Mouse (Mus musculus): ENCODE measurements at regions not wholly inside any gene's neighbourhood (a gene's known extent, or its start where the extent isn't known, plus 50 kb on each side); places are given as distances from the start of the nearest gene placed in this dataset.

DNA sequence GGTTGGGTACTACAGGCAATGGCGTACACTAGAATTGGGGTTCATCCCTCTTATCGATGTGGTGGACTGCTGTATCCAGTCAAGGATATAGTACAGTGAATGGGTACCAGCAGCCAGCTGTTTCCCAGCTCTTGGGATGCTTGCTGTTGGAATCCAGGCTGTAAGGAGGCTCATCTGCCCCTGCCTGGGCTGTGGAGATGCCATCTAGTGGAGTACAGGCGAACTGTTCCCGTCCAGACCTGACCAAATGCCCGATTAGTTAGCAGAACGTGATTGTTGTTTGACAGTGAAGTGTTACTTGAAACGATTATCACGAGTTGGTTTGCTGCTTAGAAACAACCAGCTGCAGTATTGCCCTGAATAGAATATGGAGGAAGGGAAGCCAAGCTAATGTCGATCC, 205.0 kb upstream of the Gadl1 start:
- Histone ChIP-seq H3K4me1 (replicated peaks; ENCODE audit: insufficient read depth, low read length) (no peaks in the 10 kb centered on the region), H3K27me3 (ENCODE audit: insufficient read depth, low read length) (no peaks in the 10 kb centered on the region), H3K4me3 (replicated peaks; ENCODE audit: low read depth, low read length) (no peak overlapping the region), H3K9ac (ENCODE audit: low read depth, low read length) (no peak overlapping the region), H3K9me3 (replicated peaks; ENCODE audit: low read length) (no peaks in the 10 kb centered on the region), H3K36me3 (ENCODE audit: insufficient read depth, low read length) (no peaks in the 10 kb centered on the region), H3K27ac (no peak overlapping the region), H3K4me2 (ENCODE audit: low read length) (no peak overlapping the region)
- TF ChIP-seq CTCF (IDR thresholded peaks at IDR 0.05; ENCODE audit: low read depth), result peak; percentile 91
- no peak for ATAC-seq (replicated peaks; ENCODE audit: low FRiP score, low read depth)
- peak; percentile 83 for DNase-seq (ENCODE audit: low spot score)
- 31% methylated on average over 9 of the region's 9 CpGs for WGBS

DNA sequence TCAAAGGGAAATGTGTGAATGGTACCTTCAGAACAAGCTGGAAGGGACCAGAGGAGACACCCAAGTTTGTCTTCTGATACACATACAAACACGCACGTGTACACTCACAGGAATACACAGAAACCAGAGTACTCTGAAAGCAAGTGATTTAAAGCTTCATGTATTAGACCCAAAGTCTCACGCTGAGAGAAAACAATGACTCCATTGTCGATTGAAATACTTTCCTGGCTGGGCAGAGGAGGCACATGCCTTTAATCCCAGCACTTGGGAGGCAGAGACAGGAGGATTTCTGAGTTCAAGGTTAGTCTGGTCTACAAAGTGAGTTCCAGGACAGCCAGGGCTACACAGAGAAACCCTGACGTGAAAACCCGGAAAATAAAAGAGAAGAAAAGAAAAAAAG, 203.5 kb upstream of the Gadl1 start:
- H3K4me1 ChIP-seq (replicated peaks; ENCODE audit: insufficient read depth, low read length), result no peaks in the 10 kb centered on the region
- H3K36me3 ChIP-seq (ENCODE audit: insufficient read depth, low read length), result no peaks in the 10 kb centered on the region
- H3K4me2 ChIP-seq (ENCODE audit: low read length), result no peak overlapping the region
- no peak overlapping the region for H3K4me3 ChIP-seq (replicated peaks; ENCODE audit: low read depth, low read length)
- H3K9ac ChIP-seq (ENCODE audit: low read depth, low read length), result no peak overlapping the region
- TF ChIP-seq CTCF (IDR thresholded peaks at IDR 0.05; ENCODE audit: low read depth), result no peak
- DNase-seq (ENCODE audit: low spot score) (no peak), ATAC-seq (replicated peaks; ENCODE audit: low FRiP score, low read depth) (no peak)
- WGBS, result 83% methylated on average over 6 of the region's 6 CpGs
- no peaks in the 10 kb centered on the region for H3K9me3 ChIP-seq (replicated peaks; ENCODE audit: low read length)
- H3K27ac ChIP-seq, result no peak overlapping the region
- H3K27me3 ChIP-seq (ENCODE audit: insufficient read depth, low read length), result no peaks in the 10 kb centered on the region

DNA sequence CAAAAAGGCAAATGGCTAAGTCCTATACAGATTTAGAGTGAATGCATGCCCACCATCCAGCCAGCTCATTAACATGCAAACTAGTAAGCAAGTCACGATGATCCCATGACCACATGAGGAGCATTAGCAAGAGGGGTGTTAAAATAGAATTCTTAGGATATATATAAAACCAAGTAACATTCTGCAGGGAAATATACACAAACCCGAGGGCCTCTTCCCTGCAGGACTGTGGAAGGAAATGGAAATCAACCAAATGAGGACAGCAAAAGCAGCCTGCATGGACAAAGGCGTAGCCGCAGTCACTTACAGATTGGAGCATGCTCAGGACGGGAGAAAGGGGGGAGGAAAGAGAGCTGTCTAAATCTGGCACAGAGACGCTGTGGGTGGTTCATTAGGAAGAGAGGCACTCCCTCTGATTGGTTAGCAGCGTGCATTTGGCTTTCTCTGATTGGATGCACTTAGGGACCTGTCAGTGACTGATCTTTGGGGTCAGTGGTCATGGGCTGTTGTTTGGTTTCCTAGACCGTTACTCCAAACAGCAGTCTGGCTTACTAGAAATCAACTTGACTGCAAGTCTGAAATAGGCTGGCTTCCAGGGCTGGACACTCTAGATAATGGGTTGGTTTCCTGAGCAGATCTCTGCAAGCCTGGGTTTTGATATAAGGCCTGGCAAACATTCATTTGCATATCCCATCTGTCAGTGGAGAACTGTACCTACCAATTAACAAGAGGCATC, 200.9 kb upstream of the Gadl1 start:
- TF ChIP-seq CTCF (IDR thresholded peaks at IDR 0.05; ENCODE audit: low read depth), result no peak
- H3K9ac ChIP-seq (ENCODE audit: low read depth, low read length), result no peak overlapping the region
- no peak overlapping the region for H3K27ac ChIP-seq
- peak; percentile 92 for DNase-seq (ENCODE audit: low spot score)
- H3K36me3 ChIP-seq (ENCODE audit: insufficient read depth, low read length), result no peaks in the 10 kb centered on the region
- peak; percentile 61; the same call in 1 of the 2 replicates for ATAC-seq (replicated peaks; ENCODE audit: low FRiP score, low read depth)
- no peak overlapping the region for H3K4me2 ChIP-seq (ENCODE audit: low read length)
- H3K9me3 ChIP-seq (replicated peaks; ENCODE audit: low read length), result no peaks in the 10 kb centered on the region
- WGBS, result 22% methylated on average over 8 of the region's 8 CpGs
- H3K27me3 ChIP-seq (ENCODE audit: insufficient read depth, low read length), result no peaks in the 10 kb centered on the region
- H3K4me3 ChIP-seq (replicated peaks; ENCODE audit: low read depth, low read length), result no peak overlapping the region
- no peaks in the 10 kb centered on the region for H3K4me1 ChIP-seq (replicated peaks; ENCODE audit: insufficient read depth, low read length)

DNA sequence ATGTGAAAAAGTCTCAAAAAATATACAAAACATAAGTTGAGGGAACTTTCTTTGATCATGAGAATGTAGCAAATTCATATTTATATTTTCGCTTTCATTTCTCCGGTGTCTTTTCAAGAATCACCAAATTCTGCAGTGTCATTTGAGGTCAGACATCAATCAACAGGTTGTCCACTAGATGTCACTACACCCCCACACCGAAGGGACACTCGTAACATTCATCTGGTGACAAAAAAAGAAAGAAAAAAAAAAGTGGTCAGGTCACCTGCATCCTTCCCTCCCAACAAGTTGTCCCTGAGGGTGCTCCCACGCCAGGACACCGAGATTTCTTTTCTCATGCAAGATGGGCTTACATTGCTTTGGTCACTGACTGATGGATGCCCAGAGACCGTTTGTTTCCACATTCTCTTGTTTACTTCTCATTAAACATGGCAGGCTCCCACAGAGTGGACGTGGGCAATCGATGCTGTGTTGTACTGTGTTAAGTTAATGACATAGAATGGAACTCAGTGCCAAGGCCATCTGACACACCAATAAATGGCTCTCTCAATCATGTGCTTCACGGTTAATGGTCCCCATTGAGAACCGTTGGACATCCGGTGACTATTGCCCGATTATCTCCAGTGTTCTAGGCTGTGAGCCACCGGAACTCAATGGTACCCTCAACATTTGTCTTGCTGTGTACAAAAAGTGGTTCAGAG, 199.1 kb upstream of the Gadl1 start:
- H3K9ac ChIP-seq (ENCODE audit: low read depth, low read length), result no peak overlapping the region
- no peaks in the 10 kb centered on the region for H3K4me1 ChIP-seq (replicated peaks; ENCODE audit: insufficient read depth, low read length)
- no peaks in the 10 kb centered on the region for H3K36me3 ChIP-seq (ENCODE audit: insufficient read depth, low read length)
- peak; percentile 35 for DNase-seq (ENCODE audit: low spot score)
- no peak for ATAC-seq (replicated peaks; ENCODE audit: low FRiP score, low read depth)
- no peak overlapping the region for H3K4me3 ChIP-seq (replicated peaks; ENCODE audit: low read depth, low read length)
- no peak overlapping the region for H3K27ac ChIP-seq
- TF ChIP-seq CTCF (IDR thresholded peaks at IDR 0.05; ENCODE audit: low read depth), result peak; percentile 90
- whole genome bisulfite sequencing, result 81% methylated on average over 14 of the region's 14 CpGs
- no peaks in the 10 kb centered on the region for H3K27me3 ChIP-seq (ENCODE audit: insufficient read depth, low read length)
- H3K9me3 ChIP-seq (replicated peaks; ENCODE audit: low read length), result no peaks in the 10 kb centered on the region
- no peak overlapping the region for H3K4me2 ChIP-seq (ENCODE audit: low read length)

DNA sequence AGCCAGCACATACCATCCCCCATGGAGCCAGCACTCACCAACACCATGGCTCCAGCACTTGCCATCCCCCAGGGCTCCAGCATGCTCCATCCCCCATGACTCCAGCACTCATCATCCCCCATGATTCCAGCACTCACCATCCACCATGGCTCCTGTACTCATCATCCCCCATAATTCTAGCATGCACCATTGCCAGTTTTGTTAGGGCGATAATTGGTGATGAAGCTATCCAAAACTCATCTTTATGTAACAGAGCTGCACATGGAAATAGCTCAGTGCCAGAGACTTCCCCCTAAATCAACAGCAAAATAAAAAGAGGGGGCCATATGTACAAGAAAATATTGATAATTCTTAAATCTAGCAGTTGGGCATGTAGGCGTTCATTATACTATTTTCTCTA, 188.9 kb upstream of the Gadl1 start:
- Histone ChIP-seq H3K27me3 (ENCODE audit: insufficient read depth, low read length) (no peaks in the 10 kb centered on the region), H3K4me3 (replicated peaks; ENCODE audit: low read depth, low read length) (no peak overlapping the region), H3K36me3 (ENCODE audit: insufficient read depth, low read length) (no peaks in the 10 kb centered on the region), H3K9me3 (replicated peaks; ENCODE audit: low read length) (no peaks in the 10 kb centered on the region), H3K9ac (ENCODE audit: low read depth, low read length) (no peak overlapping the region), H3K4me1 (replicated peaks; ENCODE audit: insufficient read depth, low read length) (no peaks in the 10 kb centered on the region), H3K4me2 (ENCODE audit: low read length) (no peak overlapping the region), H3K27ac (no peak overlapping the region)
- ATAC-seq (replicated peaks; ENCODE audit: low FRiP score, low read depth) (no peak), DNase-seq (ENCODE audit: low spot score) (no peak)
- TF ChIP-seq CTCF (IDR thresholded peaks at IDR 0.05; ENCODE audit: low read depth), result no peak
- WGBS, result 95% methylated on average over 2 of the region's 2 CpGs

DNA sequence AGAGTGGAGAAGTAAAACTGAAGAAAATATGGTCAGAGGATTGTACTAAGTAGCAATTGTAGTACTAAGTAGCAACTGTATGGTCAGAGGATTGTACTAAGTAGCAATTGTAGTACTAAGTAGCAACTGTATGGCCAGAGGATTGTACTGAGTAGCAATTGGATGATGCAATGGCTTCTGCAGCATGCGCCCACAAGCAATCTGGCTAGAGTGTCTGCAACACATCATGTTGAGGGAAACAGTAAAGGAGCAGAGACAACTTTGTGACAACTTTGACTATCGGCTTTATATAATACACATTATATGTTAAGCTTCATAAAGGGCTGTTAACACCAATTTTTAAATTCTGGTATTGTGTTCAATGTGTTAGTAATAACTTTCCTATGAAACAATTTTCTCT, 188.4 kb upstream of the Gadl1 start:
- no peak for TF ChIP-seq CTCF (IDR thresholded peaks at IDR 0.05; ENCODE audit: low read depth)
- DNase-seq (ENCODE audit: low spot score) (no peak), ATAC-seq (replicated peaks; ENCODE audit: low FRiP score, low read depth) (no peak)
- Histone ChIP-seq H3K4me1 (replicated peaks; ENCODE audit: insufficient read depth, low read length) (no peaks in the 10 kb centered on the region), H3K9ac (ENCODE audit: low read depth, low read length) (no peak overlapping the region), H3K4me2 (ENCODE audit: low read length) (no peak overlapping the region), H3K36me3 (ENCODE audit: insufficient read depth, low read length) (no peaks in the 10 kb centered on the region), H3K9me3 (replicated peaks; ENCODE audit: low read length) (no peaks in the 10 kb centered on the region), H3K27ac (no peak overlapping the region), H3K27me3 (ENCODE audit: insufficient read depth, low read length) (no peaks in the 10 kb centered on the region), H3K4me3 (replicated peaks; ENCODE audit: low read depth, low read length) (no peak overlapping the region)
- whole genome bisulfite sequencing, result 97% methylated on average over 2 of the region's 2 CpGs

Measured in kidney, postnatal 0 days (tissue).